Mouse (Mus musculus) embryonic facial prominence, embryonic 10.5 days (tissue): Measurements from ENCODE around the gene Ciita. TPM values are rescaled to one million over a fixed set of nuclear protein-coding genes. Genes with fewer than 3 reads are reported as not detected.

Experiments
- DNase-seq: peaks from one replicate; pipeline ENCODE4 v3.0.0-alpha.2; 2017; ENCODE audit warnings: low spot score
- H3K27ac ChIP-seq: fragments of 300-500 bp; sonication (generic); replicated peaks from 2 replicates; pipeline ENCODE4 v1.5.1; 2016; ENCODE audit warnings: mild to moderate bottlenecking
- H3K27me3 ChIP-seq: fragments of 300-500 bp; sonication (generic); replicated peaks from 2 replicates; pipeline ENCODE4 v1.6.1; 2016; ENCODE audit warnings: low read depth, mild to moderate bottlenecking; ENCODE audit not compliant: poor library complexity, severe bottlenecking
- H3K36me3 ChIP-seq: fragments of 300-500 bp; sonication (generic); replicated peaks from 2 replicates; pipeline ENCODE4 v1.6.1; 2016; ENCODE audit warnings: mild to moderate bottlenecking, moderate library complexity
- H3K4me1 ChIP-seq: fragments of 300-500 bp; sonication (generic); 2 replicates; pipeline ENCODE4 v1.6.1; 2016
- H3K4me3 ChIP-seq: fragments of 300-500 bp; sonication (generic); 2 replicates; pipeline ENCODE4 v1.5.1; 2016; ENCODE audit warnings: mild to moderate bottlenecking, moderate library complexity
- H3K9me3 ChIP-seq: fragments of 300-500 bp; sonication (generic); 2 replicates; pipeline ENCODE4 v1.6.1; 2016; ENCODE audit warnings: mild to moderate bottlenecking
- WGBS: fragments of 180-500 bp; shearing (Covaris S2); methylation state at CpG from one replicate; pipeline ENCODE4 v1.1.7; 2016; 5-methylcytosine and 5-hydroxymethylcytosine counted together
- polyA plus RNA-seq: library from polyadenylated mRNA; unstranded; fragments of >200 nt; fragmentation: Nextera tagmentation; extraction: Ambion mirVana; gene quantifications from 2 replicates; pipeline ENCODE4 v1.2.1, GENCODE M21; 2016

Ciita gene
- polyA plus RNA-seq, 1 experiment from 2014 or later: 0.26 TPM

DNA sequence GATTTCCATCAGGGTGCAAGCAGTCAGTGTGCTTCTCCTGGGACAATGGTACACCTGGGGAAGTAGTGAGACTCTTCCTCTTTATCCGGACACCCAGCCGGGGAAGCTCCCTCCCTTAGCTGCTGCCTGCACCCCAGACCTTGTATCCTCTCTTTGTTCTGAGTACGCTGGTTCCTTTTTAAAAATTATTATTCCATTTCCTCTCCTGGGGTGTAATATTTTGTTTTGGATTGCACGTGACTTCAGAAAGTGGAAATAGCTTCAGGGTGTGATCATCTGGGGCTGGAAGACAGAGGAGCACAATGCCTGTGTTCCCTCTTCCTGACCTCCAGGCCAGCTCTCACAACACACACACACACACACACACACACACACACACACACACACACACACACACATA lies 2.5 kb downstream of the Ciita start:
- Histone ChIP-seq H3K27me3 (no peaks in the 10 kb centered on the region), H3K4me1 (peaks cover 4% of the 10 kb centered on the region; the same call in 1 of the 2 replicates), H3K36me3 (no peaks in the 10 kb centered on the region), H3K4me3 (no peak overlapping the region), H3K27ac (no peak overlapping the region), H3K9me3 (no peaks in the 10 kb centered on the region)
- DNase-seq: no peak
- 64% methylated on average over 4 of the region's 4 CpGs for WGBS

DNA sequence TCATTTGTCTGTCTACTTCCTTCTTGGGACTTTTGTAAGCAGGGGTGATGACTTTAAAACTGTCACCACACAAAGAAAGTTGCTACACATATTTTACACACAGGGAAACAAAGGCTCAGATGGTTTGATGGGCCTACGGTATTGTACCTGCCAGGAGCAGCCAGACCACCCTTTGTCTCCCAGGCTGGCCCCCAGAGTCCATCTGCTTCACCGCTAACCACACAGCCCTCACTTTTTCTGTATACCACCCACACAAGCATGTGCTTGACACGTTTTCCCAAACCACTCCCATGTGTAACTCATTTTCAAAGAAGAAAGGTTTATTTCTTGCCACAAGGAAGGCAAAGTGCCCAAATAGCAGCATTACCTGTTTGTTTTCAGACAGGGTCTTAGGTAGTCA lies 7.1 kb downstream of the Ciita start:
- WGBS: 79% methylated on average over 3 of the region's 3 CpGs
- no peak for DNase-seq
- no peak overlapping the region for H3K27ac ChIP-seq
- H3K9me3 ChIP-seq: no peaks in the 10 kb centered on the region
- no peak overlapping the region for H3K4me3 ChIP-seq
- peaks cover 30% of the 10 kb centered on the region for H3K27me3 ChIP-seq
- no peaks in the 10 kb centered on the region for H3K36me3 ChIP-seq
- H3K4me1 ChIP-seq: peaks cover 13% of the 10 kb centered on the region

DNA sequence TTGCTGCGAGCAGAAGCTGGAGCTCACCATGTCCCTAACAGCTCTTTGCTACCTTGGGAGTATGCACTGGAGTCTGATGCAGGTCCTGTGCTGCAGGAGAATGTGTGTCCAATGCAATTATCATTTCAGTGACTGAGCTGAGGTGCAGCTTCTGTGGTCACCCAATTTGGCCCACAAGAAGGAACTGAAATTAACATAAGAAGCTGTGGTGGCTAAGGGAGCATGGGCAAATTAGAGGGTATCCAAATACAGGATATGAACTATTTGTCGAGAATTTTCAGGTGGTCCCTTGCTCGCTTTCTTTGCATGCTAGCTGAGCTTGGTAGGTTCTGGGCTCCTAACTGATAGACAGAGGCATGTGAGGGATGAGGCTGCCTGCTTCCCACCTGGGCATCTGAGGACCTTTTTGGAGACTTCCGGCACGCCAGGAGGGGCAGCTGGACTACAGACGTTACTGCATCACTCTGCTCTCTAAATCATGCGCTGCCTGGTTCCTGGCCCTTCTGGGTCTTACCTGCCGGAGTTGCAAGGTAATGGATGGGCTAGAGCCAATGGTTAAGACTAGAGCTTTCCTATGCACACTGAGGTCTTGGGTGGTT lies 8.1 kb downstream of the Ciita start:
- H3K9me3 ChIP-seq: no peaks in the 10 kb centered on the region
- peaks cover 13% of the 10 kb centered on the region for H3K4me1 ChIP-seq
- DNase-seq: no peak
- no peak overlapping the region for H3K4me3 ChIP-seq
- WGBS: 85% methylated on average over 8 of the region's 8 CpGs
- H3K36me3 ChIP-seq: no peaks in the 10 kb centered on the region
- no peak overlapping the region for H3K27ac ChIP-seq
- H3K27me3 ChIP-seq: peaks cover 30% of the 10 kb centered on the region

DNA sequence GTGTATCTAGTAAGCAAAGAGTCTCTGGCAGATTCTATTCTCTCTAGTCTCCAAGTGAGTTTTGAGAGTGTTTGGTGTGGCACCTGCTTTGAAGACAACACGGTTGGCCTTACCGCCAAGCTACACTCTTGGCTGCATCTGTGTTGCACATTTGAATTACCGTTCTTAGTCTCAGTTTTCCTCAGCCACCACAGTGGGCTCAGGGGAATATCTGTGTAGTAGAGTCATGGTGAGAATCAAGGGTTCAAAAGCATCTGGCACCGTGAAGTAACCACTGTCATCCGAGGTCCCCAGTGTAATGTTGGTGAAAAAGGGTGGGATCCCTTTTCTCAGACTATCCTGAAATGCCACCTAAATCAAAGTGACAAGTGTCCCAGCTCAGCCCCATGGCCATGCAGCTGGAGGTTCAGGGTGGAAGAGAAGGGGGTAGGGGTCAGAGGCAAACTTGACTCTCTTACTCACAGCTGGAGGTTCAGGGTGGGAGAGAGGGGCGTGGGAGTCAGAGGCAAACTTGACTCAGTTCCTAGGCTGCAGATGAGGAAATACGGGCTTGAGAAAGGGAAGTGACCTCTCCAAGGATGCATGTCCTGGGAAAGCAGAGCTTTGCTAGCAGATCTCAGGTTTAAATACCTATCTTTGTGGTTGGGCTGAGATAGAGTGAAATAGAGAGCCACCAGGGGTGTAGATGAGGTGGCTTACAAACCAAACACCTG lies 9.1 kb downstream of the Ciita start:
- Histone ChIP-seq H3K36me3 (no peaks in the 10 kb centered on the region), H3K9me3 (no peaks in the 10 kb centered on the region), H3K4me3 (no peak overlapping the region), H3K4me1 (peaks cover 10% of the 10 kb centered on the region), H3K27ac (no peak overlapping the region), H3K27me3 (peaks cover 30% of the 10 kb centered on the region)
- WGBS: 83% methylated on average over 7 of the region's 7 CpGs
- DNase-seq: no peak

GRCm38 (mm10) chr16:10489483-10489882 lies 9.6 kb downstream of the Ciita start:
- H3K27ac ChIP-seq: no peak overlapping the region
- H3K4me1 ChIP-seq: peaks cover 10% of the 10 kb centered on the region
- WGBS: 9% methylated on average over 9 of the region's 9 CpGs
- peak overlapping the region; percentile 36 for H3K4me3 ChIP-seq
- no peaks in the 10 kb centered on the region for H3K36me3 ChIP-seq
- no peaks in the 10 kb centered on the region for H3K9me3 ChIP-seq
- H3K27me3 ChIP-seq: peaks cover 30% of the 10 kb centered on the region
- DNase-seq: peak; percentile 13

GRCm38 (mm10) chr16:10489904-10490457 lies 10.1 kb downstream of the Ciita start:
- no peak for DNase-seq
- peak overlapping the region; percentile 36 for H3K4me3 ChIP-seq
- peaks cover 10% of the 10 kb centered on the region for H3K4me1 ChIP-seq
- H3K27ac ChIP-seq: no peak overlapping the region
- H3K36me3 ChIP-seq: no peaks in the 10 kb centered on the region
- 21% methylated on average over 14 of the region's 14 CpGs for WGBS
- peaks cover 30% of the 10 kb centered on the region for H3K27me3 ChIP-seq
- no peaks in the 10 kb centered on the region for H3K9me3 ChIP-seq

- peaks cover 30% of the 10 kb centered on the region for H3K27me3 ChIP-seq
- no peak for DNase-seq
- WGBS: 84% methylated on average over 18 of the region's 18 CpGs
Measured at GRCm38 (mm10) chr16:10490503-10491150, 10.8 kb downstream of the Ciita start.

GRCm38 (mm10) chr16:10491716-10492115 lies 11.9 kb downstream of the Ciita start:
- Histone ChIP-seq H3K27ac (no peak overlapping the region), H3K36me3 (no peaks in the 10 kb centered on the region), H3K9me3 (no peaks in the 10 kb centered on the region), H3K4me1 (peaks cover 10% of the 10 kb centered on the region), H3K4me3 (no peak overlapping the region), H3K27me3 (peaks cover 30% of the 10 kb centered on the region)
- no peak for DNase-seq
- 83% methylated on average over 4 of the region's 4 CpGs for WGBS

More at GRCm38 (mm10) chr16:10490503-10491150, 10.8 kb downstream of the Ciita start:
- Histone ChIP-seq H3K4me3 (no peak overlapping the region), H3K27ac (no peak overlapping the region), H3K9me3 (no peaks in the 10 kb centered on the region), H3K4me1 (peaks cover 10% of the 10 kb centered on the region), H3K36me3 (no peaks in the 10 kb centered on the region)

DNA sequence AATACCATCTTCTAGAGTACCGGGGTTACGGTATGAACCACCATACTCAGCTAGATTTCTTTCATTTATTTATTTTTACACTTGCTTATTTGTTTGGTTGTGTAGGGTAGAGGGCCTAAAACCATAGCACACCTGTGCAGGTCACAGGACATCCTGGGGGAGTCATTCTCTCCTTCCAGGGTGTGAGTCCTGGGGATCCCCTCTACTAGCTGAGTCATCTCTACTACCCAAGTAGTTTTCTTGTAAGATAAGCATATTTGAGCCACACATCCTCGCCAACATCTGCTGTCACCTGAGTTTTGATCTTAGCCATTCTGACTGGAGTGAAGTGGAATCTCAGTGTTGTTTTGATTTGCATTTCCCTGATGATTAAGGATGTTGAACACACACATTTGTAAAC lies 12.7 kb downstream of the Ciita start:
- Histone ChIP-seq H3K27me3 (peaks cover 30% of the 10 kb centered on the region), H3K27ac (no peak overlapping the region), H3K4me1 (peaks cover 10% of the 10 kb centered on the region), H3K4me3 (no peak overlapping the region), H3K36me3 (no peaks in the 10 kb centered on the region), H3K9me3 (no peaks in the 10 kb centered on the region)
- no peak for DNase-seq
- WGBS: 88% methylated on average over 3 of the region's 3 CpGs

DNA sequence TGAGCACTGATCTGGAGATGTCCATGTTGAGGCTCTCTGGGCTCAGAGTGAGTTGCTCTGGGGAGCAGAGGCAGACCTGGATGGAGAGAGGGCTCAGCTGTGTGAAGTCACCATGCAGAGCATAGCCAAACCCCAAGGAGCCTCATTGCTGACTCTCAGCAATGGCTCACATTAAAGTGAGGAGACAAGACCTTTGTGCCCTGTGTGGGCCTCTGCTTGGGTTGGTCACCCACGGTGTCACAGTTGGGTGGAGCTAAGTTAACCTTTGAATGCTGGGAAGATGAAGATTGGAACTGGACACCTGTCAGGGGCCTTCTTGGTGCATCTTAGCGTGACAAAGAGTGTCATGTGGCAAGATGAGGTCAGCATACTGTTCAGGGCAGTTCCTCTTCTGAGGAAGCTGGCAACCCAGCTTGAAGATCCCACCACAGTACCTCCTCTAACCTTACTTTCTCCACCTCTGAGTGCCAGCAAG lies 16.0 kb downstream of the Ciita start:
- no peaks in the 10 kb centered on the region for H3K4me1 ChIP-seq
- 80% methylated on average over 2 of the region's 2 CpGs for WGBS
- no peaks in the 10 kb centered on the region for H3K9me3 ChIP-seq

GRCm38 (mm10) chr16:10498096-10498602 lies 18.3 kb downstream of the Ciita start:
- Histone ChIP-seq H3K27me3 (no peaks in the 10 kb centered on the region), H3K4me1 (no peaks in the 10 kb centered on the region), H3K27ac (no peak overlapping the region), H3K9me3 (no peaks in the 10 kb centered on the region), H3K36me3 (no peaks in the 10 kb centered on the region), H3K4me3 (no peak overlapping the region)
- DNase-seq: no peak
- 78% methylated on average over 5 of the region's 5 CpGs for WGBS

More for the DNA sequence above, 16.0 kb downstream of the Ciita start:
- H3K27me3 ChIP-seq: peaks cover under 1% of the 10 kb centered on the region; the same call in 1 of the 2 replicates
- no peak overlapping the region for H3K27ac ChIP-seq
- H3K36me3 ChIP-seq: no peaks in the 10 kb centered on the region
- no peak overlapping the region for H3K4me3 ChIP-seq
- DNase-seq: no peak

DNA sequence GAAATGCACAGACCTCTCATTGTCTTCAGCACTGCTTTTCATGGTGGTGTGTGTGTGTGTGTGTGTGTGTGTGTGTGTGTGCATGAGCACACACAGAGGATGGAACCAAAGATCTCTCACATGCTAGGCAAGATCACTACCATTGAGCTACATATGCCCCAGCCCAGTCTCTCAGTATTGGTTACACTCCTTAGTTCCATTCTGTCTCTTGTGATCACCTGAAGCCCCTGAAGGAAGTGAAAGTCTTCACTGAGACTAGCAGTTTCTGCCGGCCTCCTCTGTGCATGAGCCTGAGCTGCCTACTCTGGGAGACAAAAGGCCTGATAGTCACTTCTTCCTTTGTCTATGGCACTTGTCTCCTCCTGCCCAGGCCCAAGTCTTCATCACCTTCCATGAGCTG lies 19.3 kb downstream of the Ciita start:
- Histone ChIP-seq H3K27me3 (no peaks in the 10 kb centered on the region), H3K4me1 (no peaks in the 10 kb centered on the region), H3K4me3 (no peak overlapping the region), H3K9me3 (no peaks in the 10 kb centered on the region), H3K36me3 (no peaks in the 10 kb centered on the region), H3K27ac (no peak overlapping the region)
- 50% methylated on average over 1 of the region's 1 CpGs for WGBS
- DNase-seq: no peak
